Mouse (Mus musculus): Measurements from ENCODE around the gene Ehd2. TPM values are rescaled to one million over a fixed set of nuclear protein-coding genes. Genes with fewer than 3 reads are reported as not detected.

The Ehd2 gene
- polyA plus RNA-seq, 1 experiment from 2014 or later, result 16.3 TPM

DNA sequence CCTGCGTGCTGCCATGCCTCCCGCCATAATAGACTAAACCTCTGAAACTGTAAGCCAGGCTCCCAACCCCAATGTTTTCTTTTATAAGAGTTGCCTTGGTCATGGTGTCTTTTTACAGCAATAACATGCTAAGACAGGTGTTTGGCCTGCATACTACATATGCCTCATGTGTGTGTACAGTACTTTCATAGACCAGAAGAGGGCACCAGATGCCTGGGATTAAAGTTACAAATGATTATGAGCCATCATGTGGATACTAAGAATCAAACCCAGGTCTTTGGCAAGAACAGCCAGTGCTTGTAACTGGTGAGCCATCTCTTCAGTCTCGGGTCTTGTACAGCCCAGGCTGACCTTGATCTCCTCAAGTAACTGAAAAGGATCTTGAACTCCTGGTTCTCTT is 2.3 kb upstream of the Ehd2 start:
- Histone ChIP-seq H3K9ac (ENCODE audit: low read depth, low read length) (no peak overlapping the region), H3K4me1 (ENCODE audit: control insufficient read depth, insufficient read depth, low read length) (no peaks in the 10 kb centered on the region), H3K4me3 (ENCODE audit: low read depth, low read length) (no peak overlapping the region), H3K4me2 (no peak overlapping the region), H3K9me3 (replicated peaks; ENCODE audit: control insufficient read depth, low read length) (no peaks in the 10 kb centered on the region; the same call in 1 of the 2 replicates), H3K36me3 (ENCODE audit: control insufficient read depth, insufficient read depth, low read length) (peaks cover 22% of the 10 kb centered on the region), H3K27me3 (ENCODE audit: control insufficient read depth, insufficient read depth, low read length) (no peaks in the 10 kb centered on the region), H3K27ac (ENCODE audit: low read depth, low read length) (no peak overlapping the region)
- WGBS (ENCODE audit: insufficient replicate concordance), result 83% methylated on average over 3 of the region's 3 CpGs
- ATAC-seq (replicated peaks; ENCODE audit: insufficient number of reproducible peaks, low FRiP score, low TSS enrichment), result no peak

DNA sequence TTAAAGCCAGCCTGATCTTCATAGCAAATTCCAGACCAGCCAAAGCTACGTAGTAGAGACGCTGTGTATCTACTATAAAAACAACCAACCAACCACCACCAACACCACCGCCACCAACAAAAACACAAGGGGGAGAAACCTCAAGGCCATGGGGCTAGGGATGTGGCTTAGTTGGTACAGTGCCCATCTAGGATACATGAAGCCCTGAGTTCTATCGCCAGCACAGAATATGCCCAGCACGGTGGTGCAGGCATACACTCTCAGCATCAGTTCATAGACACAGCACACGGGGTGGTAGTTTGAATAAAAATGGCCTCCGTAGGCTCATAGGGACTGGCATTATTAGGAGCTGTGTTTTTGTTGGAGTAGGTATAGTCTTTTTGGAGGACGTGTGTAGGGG is 955 bp upstream of the Ehd2 start:
- no peaks in the 10 kb centered on the region for H3K27me3 ChIP-seq (ENCODE audit: control insufficient read depth, insufficient read depth, low read length)
- WGBS (ENCODE audit: insufficient replicate concordance), result 85% methylated on average over 8 of the region's 8 CpGs
- no peak overlapping the region for H3K27ac ChIP-seq (ENCODE audit: low read depth, low read length)
- H3K4me2 ChIP-seq, result no peak overlapping the region
- peaks cover 17% of the 10 kb centered on the region for H3K36me3 ChIP-seq (ENCODE audit: control insufficient read depth, insufficient read depth, low read length)
- H3K4me1 ChIP-seq (ENCODE audit: control insufficient read depth, insufficient read depth, low read length), result 0 out of 2 replicates have a peak, but pooled peaks cover under 1% of the 10 kb centered on the region
- H3K4me3 ChIP-seq (ENCODE audit: low read depth, low read length), result no peak overlapping the region
- H3K9me3 ChIP-seq (replicated peaks; ENCODE audit: control insufficient read depth, low read length), result no peaks in the 10 kb centered on the region; the same call in 1 of the 2 replicates
- ATAC-seq (replicated peaks; ENCODE audit: insufficient number of reproducible peaks, low FRiP score, low TSS enrichment), result no peak
- H3K9ac ChIP-seq (ENCODE audit: low read depth, low read length), result no peak overlapping the region

DNA sequence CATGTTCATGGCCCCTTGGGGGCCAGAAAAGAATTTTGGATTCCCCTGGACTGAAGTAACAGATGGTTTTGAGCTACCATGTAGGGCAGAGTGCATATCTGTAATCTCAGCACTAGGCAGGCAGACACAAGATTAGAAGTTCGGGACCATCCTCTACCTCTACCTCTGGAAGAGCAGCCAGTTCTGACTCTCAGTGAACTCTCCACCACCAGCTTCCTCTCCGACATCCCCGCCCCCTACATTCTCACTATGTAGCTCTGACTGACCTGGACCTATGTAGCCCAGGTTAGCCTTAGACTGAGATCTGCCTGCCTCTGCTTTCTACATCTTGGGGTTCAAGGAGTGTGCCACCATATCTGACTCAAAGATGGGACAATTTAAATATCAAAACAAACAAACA is 878 bp downstream of the Ehd2 start:
- Histone ChIP-seq H3K9ac (ENCODE audit: low read depth, low read length) (no peak overlapping the region), H3K4me1 (ENCODE audit: control insufficient read depth, insufficient read depth, low read length) (peaks cover 11% of the 10 kb centered on the region), H3K27ac (ENCODE audit: low read depth, low read length) (no peak overlapping the region), H3K27me3 (ENCODE audit: control insufficient read depth, insufficient read depth, low read length) (no peaks in the 10 kb centered on the region), H3K36me3 (ENCODE audit: control insufficient read depth, insufficient read depth, low read length) (peaks cover 3% of the 10 kb centered on the region), H3K9me3 (replicated peaks; ENCODE audit: control insufficient read depth, low read length) (no peaks in the 10 kb centered on the region; the same call in 1 of the 2 replicates), H3K4me3 (ENCODE audit: low read depth, low read length) (peak overlapping the region; percentile 45), H3K4me2 (peak overlapping the region; percentile 70)
- ATAC-seq (replicated peaks; ENCODE audit: insufficient number of reproducible peaks, low FRiP score, low TSS enrichment), result no peak
- 42% methylated on average over 3 of the region's 3 CpGs for WGBS (ENCODE audit: insufficient replicate concordance)

DNA sequence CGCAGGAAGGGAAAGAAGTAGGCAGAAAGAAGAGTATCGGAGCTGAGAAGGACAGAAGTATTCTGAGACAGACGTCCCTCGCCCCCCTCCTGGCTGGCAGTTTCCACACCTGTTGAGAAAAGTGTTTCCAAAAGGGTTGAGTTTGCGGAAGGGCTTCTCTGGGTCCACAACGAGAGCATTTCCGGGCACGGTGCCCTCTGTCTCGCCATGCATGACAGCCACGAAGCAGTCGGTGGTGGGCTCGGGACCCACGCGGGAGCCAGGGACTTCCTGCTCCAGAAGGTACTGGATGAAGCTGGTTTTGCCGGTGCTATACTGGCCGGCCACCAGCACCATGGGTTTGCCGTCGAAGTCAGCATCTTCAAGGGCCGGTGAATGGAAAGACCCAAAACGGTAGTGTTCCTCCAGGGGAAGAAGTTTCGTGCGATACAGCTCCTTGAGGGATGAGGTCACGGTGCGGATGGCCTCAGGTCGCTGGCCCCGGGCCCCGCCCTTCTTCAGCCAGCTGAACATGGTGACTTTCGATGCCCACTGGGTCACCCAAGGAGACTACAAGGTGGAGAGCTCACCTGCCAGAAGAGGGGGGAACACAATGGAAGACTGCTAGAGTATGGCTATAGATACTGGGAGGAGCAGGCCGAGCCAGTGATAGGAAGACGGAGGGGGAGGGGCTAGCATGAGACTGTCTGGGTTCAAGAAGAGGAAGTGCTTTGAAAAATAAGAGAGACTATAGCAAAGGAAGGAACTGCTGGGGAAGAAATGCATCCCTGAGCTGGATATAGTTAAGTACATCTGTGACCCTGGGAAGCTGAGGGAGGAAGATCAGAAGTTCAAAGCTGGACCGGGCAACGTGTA is 3.3 kb downstream of the Ehd2 start:
- H3K9ac ChIP-seq (ENCODE audit: low read depth, low read length), result no peak overlapping the region
- H3K4me1 ChIP-seq (ENCODE audit: control insufficient read depth, insufficient read depth, low read length), result peaks cover 20% of the 10 kb centered on the region
- ATAC-seq (replicated peaks; ENCODE audit: insufficient number of reproducible peaks, low FRiP score, low TSS enrichment), result no peak
- H3K27me3 ChIP-seq (ENCODE audit: control insufficient read depth, insufficient read depth, low read length), result no peaks in the 10 kb centered on the region
- no peak overlapping the region for H3K27ac ChIP-seq (ENCODE audit: low read depth, low read length)
- no peak overlapping the region; the same call in 1 of the 2 replicates for H3K4me2 ChIP-seq
- 78% methylated on average over 32 of the region's 32 CpGs for WGBS (ENCODE audit: insufficient replicate concordance)
- H3K4me3 ChIP-seq (ENCODE audit: low read depth, low read length), result no peak overlapping the region
- H3K36me3 ChIP-seq (ENCODE audit: control insufficient read depth, insufficient read depth, low read length), result no peaks in the 10 kb centered on the region
- H3K9me3 ChIP-seq (replicated peaks; ENCODE audit: control insufficient read depth, low read length), result no peaks in the 10 kb centered on the region; the same call in 1 of the 2 replicates

DNA sequence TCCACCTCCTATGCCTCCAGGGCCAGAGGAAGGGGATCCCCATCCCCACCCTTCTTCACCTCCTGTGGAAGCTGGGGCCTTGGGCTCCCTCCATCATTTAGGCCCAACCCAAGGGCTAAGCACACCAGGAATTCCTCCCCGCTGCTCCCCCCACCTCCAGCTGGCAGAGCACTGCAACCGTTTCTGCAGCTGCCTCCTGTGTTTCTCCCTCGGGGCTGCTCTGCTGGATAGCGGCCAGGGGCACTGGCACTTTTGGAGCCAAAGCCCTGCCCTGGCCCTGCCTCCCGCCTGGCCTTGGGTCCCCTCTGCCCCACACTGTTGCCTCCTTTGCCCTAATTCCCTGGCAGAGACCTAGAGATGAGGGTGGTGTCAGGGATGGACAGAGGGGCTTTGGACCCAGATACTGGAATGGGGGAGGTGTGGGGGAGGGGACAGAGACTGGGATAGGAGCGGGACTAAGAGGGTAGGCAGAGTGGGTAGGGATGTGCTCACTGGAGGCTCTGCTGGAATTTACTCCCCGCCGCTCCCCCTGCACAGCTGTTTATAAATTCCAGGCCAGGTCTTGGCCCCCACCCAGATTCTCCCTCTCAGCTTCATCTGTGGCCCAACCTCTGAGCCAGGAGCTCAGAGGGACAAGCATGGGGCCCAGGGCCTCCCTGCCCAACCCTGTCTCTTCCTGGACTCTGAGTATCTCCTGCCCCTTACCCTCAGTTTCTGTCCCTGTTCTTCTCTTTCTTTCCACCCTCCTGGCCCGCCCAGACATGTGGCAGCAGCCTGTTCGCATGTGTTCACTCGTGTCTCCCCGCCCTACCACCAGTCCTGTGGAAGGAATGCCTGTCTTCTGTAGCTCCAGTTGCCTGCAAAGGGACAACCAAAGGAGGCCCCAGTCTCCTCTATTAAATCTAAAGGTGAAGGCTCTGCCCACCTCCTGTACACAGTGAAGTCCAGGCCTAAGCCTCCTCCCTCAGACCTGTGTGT is 4.8 kb downstream of the Ehd2 start:
- Histone ChIP-seq H3K9me3 (replicated peaks; ENCODE audit: control insufficient read depth, low read length) (no peaks in the 10 kb centered on the region), H3K4me2 (peak overlapping the region; percentile 6), H3K27me3 (ENCODE audit: control insufficient read depth, insufficient read depth, low read length) (no peaks in the 10 kb centered on the region), H3K36me3 (ENCODE audit: control insufficient read depth, insufficient read depth, low read length) (no peaks in the 10 kb centered on the region), H3K9ac (ENCODE audit: low read depth, low read length) (no peak overlapping the region), H3K27ac (ENCODE audit: low read depth, low read length) (peak overlapping the region; percentile 36), H3K4me1 (ENCODE audit: control insufficient read depth, insufficient read depth, low read length) (peaks cover 20% of the 10 kb centered on the region), H3K4me3 (ENCODE audit: low read depth, low read length) (no peak overlapping the region)
- peak; percentile 55 for ATAC-seq (replicated peaks; ENCODE audit: insufficient number of reproducible peaks, low FRiP score, low TSS enrichment)
- 29% methylated on average over 11 of the region's 12 CpGs for WGBS (ENCODE audit: insufficient replicate concordance)

DNA sequence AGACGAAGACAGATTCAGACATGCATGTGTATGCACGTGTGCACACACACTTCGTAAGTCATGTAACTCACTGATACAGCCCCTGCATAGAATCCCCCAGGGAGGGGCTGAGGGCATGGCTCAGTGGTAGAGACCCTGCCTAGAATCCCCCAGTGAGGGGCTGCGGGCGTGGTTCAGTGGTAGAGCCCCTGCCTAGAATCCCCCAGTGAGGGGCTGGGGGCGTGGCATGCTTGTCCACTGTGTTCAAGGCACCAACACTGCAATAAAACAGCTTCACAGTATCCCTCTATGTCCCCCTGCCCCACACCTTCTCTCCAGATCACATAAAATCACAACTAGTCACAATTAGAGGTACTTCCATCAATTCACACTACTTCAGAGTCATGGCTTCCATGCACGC is 5.6 kb downstream of the Ehd2 start:
- WGBS (ENCODE audit: insufficient replicate concordance), result 90% methylated on average over 7 of the region's 7 CpGs
- ATAC-seq (replicated peaks; ENCODE audit: insufficient number of reproducible peaks, low FRiP score, low TSS enrichment), result no peak
- H3K4me3 ChIP-seq (ENCODE audit: low read depth, low read length), result no peak overlapping the region
- H3K9me3 ChIP-seq (replicated peaks; ENCODE audit: control insufficient read depth, low read length), result no peaks in the 10 kb centered on the region
- no peak overlapping the region for H3K4me2 ChIP-seq
- no peak overlapping the region for H3K9ac ChIP-seq (ENCODE audit: low read depth, low read length)
- H3K4me1 ChIP-seq (ENCODE audit: control insufficient read depth, insufficient read depth, low read length), result peaks cover 20% of the 10 kb centered on the region
- peaks cover 2% of the 10 kb centered on the region; the same call in 1 of the 2 replicates for H3K36me3 ChIP-seq (ENCODE audit: control insufficient read depth, insufficient read depth, low read length)
- no peaks in the 10 kb centered on the region; the same call in 1 of the 2 replicates for H3K27me3 ChIP-seq (ENCODE audit: control insufficient read depth, insufficient read depth, low read length)
- H3K27ac ChIP-seq (ENCODE audit: low read depth, low read length), result no peak overlapping the region

DNA sequence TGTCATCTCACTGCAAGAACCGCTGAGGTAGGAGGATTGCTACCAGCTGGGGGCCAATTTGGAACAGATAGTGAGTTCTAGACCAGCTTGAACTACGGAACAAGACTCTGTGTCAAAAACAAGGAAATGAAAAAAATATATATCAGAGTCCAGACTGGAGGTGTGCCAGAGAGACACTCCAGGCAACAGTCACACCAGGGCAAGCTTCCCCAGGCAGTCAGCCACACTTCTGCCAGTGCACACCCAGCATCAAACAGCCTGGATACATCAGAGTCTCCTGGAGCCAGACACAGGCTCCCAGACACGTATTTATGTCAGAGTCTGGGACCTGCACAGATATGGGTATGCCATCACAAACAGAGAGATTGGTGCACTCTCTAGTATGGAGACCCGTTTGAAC is 6.1 kb downstream of the Ehd2 start:
- WGBS (ENCODE audit: insufficient replicate concordance), result 53% methylated on average over 4 of the region's 4 CpGs
- no peak for ATAC-seq (replicated peaks; ENCODE audit: insufficient number of reproducible peaks, low FRiP score, low TSS enrichment)
- Histone ChIP-seq H3K27ac (ENCODE audit: low read depth, low read length) (no peak overlapping the region), H3K4me1 (ENCODE audit: control insufficient read depth, insufficient read depth, low read length) (peaks cover 20% of the 10 kb centered on the region), H3K9ac (ENCODE audit: low read depth, low read length) (no peak overlapping the region), H3K36me3 (ENCODE audit: control insufficient read depth, insufficient read depth, low read length) (peaks cover 4% of the 10 kb centered on the region; the same call in 1 of the 2 replicates), H3K4me3 (ENCODE audit: low read depth, low read length) (no peak overlapping the region), H3K27me3 (ENCODE audit: control insufficient read depth, insufficient read depth, low read length) (no peaks in the 10 kb centered on the region; the same call in 1 of the 2 replicates), H3K4me2 (no peak overlapping the region), H3K9me3 (replicated peaks; ENCODE audit: control insufficient read depth, low read length) (no peaks in the 10 kb centered on the region)

DNA sequence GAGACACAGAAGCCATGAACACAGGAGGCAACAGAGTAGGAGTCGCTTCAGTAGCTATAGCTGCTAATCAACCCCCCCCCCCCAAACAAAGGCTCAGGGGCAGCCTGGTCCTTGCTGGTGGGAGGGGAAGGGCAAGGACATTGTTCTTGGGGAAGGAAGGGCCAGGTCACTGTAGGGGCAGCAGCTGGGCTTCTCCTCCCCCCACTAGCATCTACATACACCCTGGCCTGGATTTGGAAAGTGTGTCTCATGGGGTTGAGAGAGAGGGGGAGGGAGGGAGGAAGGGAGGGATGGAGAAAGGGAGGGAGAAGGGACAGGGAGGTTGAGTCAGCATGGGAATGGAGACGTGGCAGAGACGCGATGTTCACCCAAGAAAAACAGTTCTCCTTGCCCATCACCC is 6.7 kb downstream of the Ehd2 start:
- no peaks in the 10 kb centered on the region; the same call in 1 of the 2 replicates for H3K27me3 ChIP-seq (ENCODE audit: control insufficient read depth, insufficient read depth, low read length)
- peaks cover 4% of the 10 kb centered on the region; the same call in 1 of the 2 replicates for H3K36me3 ChIP-seq (ENCODE audit: control insufficient read depth, insufficient read depth, low read length)
- no peak overlapping the region for H3K4me2 ChIP-seq
- no peak overlapping the region for H3K4me3 ChIP-seq (ENCODE audit: low read depth, low read length)
- H3K9me3 ChIP-seq (replicated peaks; ENCODE audit: control insufficient read depth, low read length), result no peaks in the 10 kb centered on the region
- H3K4me1 ChIP-seq (ENCODE audit: control insufficient read depth, insufficient read depth, low read length), result peaks cover 20% of the 10 kb centered on the region
- H3K27ac ChIP-seq (ENCODE audit: low read depth, low read length), result no peak overlapping the region
- H3K9ac ChIP-seq (ENCODE audit: low read depth, low read length), result no peak overlapping the region
- WGBS (ENCODE audit: insufficient replicate concordance), result 46% methylated on average over 4 of the region's 4 CpGs
- ATAC-seq (replicated peaks; ENCODE audit: insufficient number of reproducible peaks, low FRiP score, low TSS enrichment), result no peak

Data from heart, embryonic 11.5 days (tissue).